Mouse (Mus musculus) megakaryocyte, embryonic 14.5 days (primary cell): ENCODE measurements around the gene Sdr39u1.

ENCODE experiments used
- FLI1 ChIP-seq: IDR thresholded peaks from 2 replicates; pipeline ENCODE4 v1.6.1; 2012; ENCODE audit warnings: low read length, inconsistent platforms, mixed read lengths
- GATA1 ChIP-seq: IDR thresholded peaks from 3 replicates; pipeline ENCODE4 v1.6.1; 2012; ENCODE audit warnings: mixed read lengths, low read length, inconsistent platforms, borderline replicate concordance

- TF ChIP-seq GATA1 (no peak), FLI1 (no peak)
These were observed 30.6 kb downstream of the Sdr39u1 start for GRCm38 (mm10) chr14:55869538-55869937.
